Mouse (Mus musculus) ES-E14 (cell line): ENCODE results near the gene Rapgef2.

ENCODE experiments used
- CHD2 ChIP-seq: IDR thresholded peaks from 2 replicates; pipeline ENCODE4 v1.6.1; 2014; ENCODE audit warnings: mild to moderate bottlenecking, low read depth, low read length, inconsistent platforms
- HCFC1 ChIP-seq: IDR thresholded peaks from 2 replicates; pipeline ENCODE4 v1.6.1; 2012; ENCODE audit warnings: low read length, inconsistent platforms, borderline replicate concordance; ENCODE audit not compliant: insufficient read depth
- ZC3H11A ChIP-seq: IDR thresholded peaks from 2 replicates; pipeline ENCODE4 v1.6.1; 2012; ENCODE audit warnings: low read depth, mild to moderate bottlenecking, inconsistent platforms, low read length, borderline replicate concordance
- ZNF384 ChIP-seq: IDR thresholded peaks from 2 replicates; pipeline ENCODE4 v1.6.1; 2012; ENCODE audit warnings: low read depth, low read length, inconsistent platforms

GRCm38 (mm10) chr3:79205981-79206380 lies 80.3 kb downstream of the Rapgef2 start:
- TF ChIP-seq ZNF384 (no peak), HCFC1 (no peak), ZC3H11A (no peak), CHD2 (no peak)
